Mouse (Mus musculus): ENCODE measurements at regions not wholly inside any gene's neighbourhood (a gene's known extent, or its start where the extent isn't known, plus 50 kb on each side); places are given as distances from the start of the nearest gene placed in this dataset.

DNA sequence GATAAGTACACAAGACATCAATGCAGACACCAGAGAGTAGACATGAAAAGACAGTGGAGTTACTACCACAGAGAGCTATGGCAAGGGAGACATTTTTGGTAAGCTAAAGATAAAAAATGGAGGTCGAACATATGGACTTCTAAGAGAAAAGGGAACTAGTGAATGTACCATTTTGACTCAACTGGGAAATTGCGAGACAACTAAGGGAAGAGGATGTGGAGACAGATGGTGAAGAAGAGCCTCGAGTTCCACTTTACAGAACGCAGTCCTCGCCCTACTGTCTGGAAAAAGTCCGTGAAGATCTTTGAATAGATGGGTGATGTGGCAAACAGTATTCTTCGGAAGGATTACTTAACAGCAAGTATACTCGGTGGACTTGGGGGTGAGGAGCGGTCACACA, 181.2 kb upstream of the Mpped2 start:
- Histone ChIP-seq H3K27me3 (ENCODE audit: control insufficient read depth, insufficient read depth, low read length) (no peaks in the 10 kb centered on the region), H3K36me3 (ENCODE audit: control insufficient read depth, insufficient read depth) (no peaks in the 10 kb centered on the region), H3K4me3 (ENCODE audit: low read length) (no peak overlapping the region), H3K9ac (ENCODE audit: low read length) (no peak overlapping the region), H3K27ac (ENCODE audit: low read length) (no peak overlapping the region), H3K4me1 (ENCODE audit: control insufficient read depth, insufficient read depth, low read length) (no peaks in the 10 kb centered on the region), H3K9me3 (replicated peaks; ENCODE audit: control insufficient read depth, low read length) (no peaks in the 10 kb centered on the region), H3K4me2 (ENCODE audit: low read depth, low read length) (no peak overlapping the region)
- WGBS = 81% methylated on average over 9 of the region's 9 CpGs
- no peak for ATAC-seq (replicated peaks; ENCODE audit: extremely low read depth, insufficient read depth, low FRiP score)

DNA sequence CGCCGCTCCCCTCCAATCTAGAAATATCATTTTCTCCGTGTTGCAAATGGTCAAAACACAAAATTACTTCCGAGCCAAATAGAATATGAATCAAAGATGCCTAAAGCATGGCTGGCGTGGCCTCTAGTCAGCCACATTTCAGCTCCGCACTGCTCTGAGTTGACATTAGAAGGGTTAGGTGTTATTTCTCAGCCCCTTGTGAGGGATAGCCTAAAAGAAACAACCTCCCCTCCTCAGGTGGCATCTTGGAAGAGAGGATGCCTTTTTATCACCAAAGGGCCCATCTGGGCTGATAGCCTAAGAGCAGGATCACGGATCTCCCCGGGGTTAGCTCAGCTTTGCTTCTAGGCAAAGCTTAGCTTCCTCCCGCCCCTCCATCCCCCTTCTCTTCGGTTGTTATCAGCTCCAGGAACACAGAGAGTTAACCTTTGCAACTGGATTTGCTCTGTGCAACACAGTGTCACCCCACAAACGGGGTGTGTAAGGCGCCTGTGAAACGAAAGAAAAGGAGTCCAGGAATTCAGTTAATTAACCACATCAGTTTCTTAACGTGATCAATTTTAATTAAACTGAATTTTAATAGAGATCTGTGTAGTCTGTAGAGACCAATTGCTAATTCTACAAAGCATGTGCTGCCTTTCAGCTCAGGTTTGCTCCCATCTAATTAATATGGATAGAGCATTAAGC, 180.6 kb upstream of the Mpped2 start:
- WGBS = 42% methylated on average over 14 of the region's 14 CpGs
- H3K4me2 ChIP-seq (ENCODE audit: low read depth, low read length) = peak overlapping the region; percentile 16; the same call in 1 of the 2 replicates
- no peaks in the 10 kb centered on the region for H3K36me3 ChIP-seq (ENCODE audit: control insufficient read depth, insufficient read depth)
- no peak overlapping the region for H3K4me3 ChIP-seq (ENCODE audit: low read length)
- H3K4me1 ChIP-seq (ENCODE audit: control insufficient read depth, insufficient read depth, low read length) = no peaks in the 10 kb centered on the region
- no peaks in the 10 kb centered on the region for H3K9me3 ChIP-seq (replicated peaks; ENCODE audit: control insufficient read depth, low read length)
- H3K27ac ChIP-seq (ENCODE audit: low read length) = no peak overlapping the region
- no peak overlapping the region for H3K9ac ChIP-seq (ENCODE audit: low read length)
- H3K27me3 ChIP-seq (ENCODE audit: control insufficient read depth, insufficient read depth, low read length) = no peaks in the 10 kb centered on the region
- no peak for ATAC-seq (replicated peaks; ENCODE audit: extremely low read depth, insufficient read depth, low FRiP score)

DNA sequence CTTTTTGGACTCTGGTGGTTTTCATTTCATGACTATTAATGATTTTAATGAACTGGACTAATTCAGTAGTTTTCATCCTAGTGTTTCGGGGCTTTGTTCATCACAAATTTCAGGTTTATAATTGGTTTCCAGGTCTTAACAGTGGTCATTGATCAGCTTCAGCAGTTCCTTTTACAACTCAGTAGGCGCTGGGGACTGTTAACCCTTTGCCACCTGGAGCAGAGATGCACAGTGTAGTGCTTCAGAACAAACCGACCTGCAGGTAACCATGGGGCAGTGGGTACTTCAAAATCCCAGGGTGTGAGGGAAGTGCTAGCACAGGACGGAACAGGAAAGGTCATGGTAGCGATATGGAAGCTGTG, 180.1 kb upstream of the Mpped2 start:
- Histone ChIP-seq H3K9me3 (replicated peaks; ENCODE audit: control insufficient read depth, low read length) (no peaks in the 10 kb centered on the region), H3K27me3 (ENCODE audit: control insufficient read depth, insufficient read depth, low read length) (no peaks in the 10 kb centered on the region), H3K27ac (ENCODE audit: low read length) (no peak overlapping the region), H3K36me3 (ENCODE audit: control insufficient read depth, insufficient read depth) (no peaks in the 10 kb centered on the region), H3K4me1 (ENCODE audit: control insufficient read depth, insufficient read depth, low read length) (no peaks in the 10 kb centered on the region), H3K9ac (ENCODE audit: low read length) (no peak overlapping the region), H3K4me3 (ENCODE audit: low read length) (no peak overlapping the region), H3K4me2 (ENCODE audit: low read depth, low read length) (no peak overlapping the region)
- ATAC-seq (replicated peaks; ENCODE audit: extremely low read depth, insufficient read depth, low FRiP score) = no peak
- 51% methylated on average over 5 of the region's 5 CpGs for WGBS

DNA sequence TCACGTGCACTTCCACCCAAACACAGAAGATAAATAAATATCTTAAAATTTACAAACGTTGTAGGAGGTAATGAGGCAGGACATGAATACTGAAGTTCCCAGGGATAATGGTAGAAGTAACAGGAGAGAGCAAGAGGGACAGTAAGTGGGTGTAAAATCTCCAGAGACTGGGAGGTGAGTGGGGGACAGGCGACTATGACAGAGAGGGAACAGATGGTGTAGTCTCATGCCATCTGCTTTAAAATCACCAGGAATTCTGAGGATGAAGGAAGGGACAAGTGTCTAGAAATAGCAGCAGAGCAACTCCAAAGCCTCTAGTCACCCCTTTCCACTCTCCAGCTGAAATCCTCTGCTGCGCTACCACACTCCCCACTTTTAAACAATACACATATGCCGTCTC, 175.8 kb upstream of the Mpped2 start:
- no peaks in the 10 kb centered on the region for H3K27me3 ChIP-seq (ENCODE audit: control insufficient read depth, insufficient read depth, low read length)
- H3K27ac ChIP-seq (ENCODE audit: low read length) = no peak overlapping the region
- no peak overlapping the region for H3K4me3 ChIP-seq (ENCODE audit: low read length)
- ATAC-seq (replicated peaks; ENCODE audit: extremely low read depth, insufficient read depth, low FRiP score) = no peak
- H3K4me1 ChIP-seq (ENCODE audit: control insufficient read depth, insufficient read depth, low read length) = no peaks in the 10 kb centered on the region
- no peak overlapping the region for H3K4me2 ChIP-seq (ENCODE audit: low read depth, low read length)
- no peaks in the 10 kb centered on the region for H3K36me3 ChIP-seq (ENCODE audit: control insufficient read depth, insufficient read depth)
- H3K9ac ChIP-seq (ENCODE audit: low read length) = no peak overlapping the region
- 74% methylated on average over 5 of the region's 5 CpGs for WGBS
- no peaks in the 10 kb centered on the region for H3K9me3 ChIP-seq (replicated peaks; ENCODE audit: control insufficient read depth, low read length)

DNA sequence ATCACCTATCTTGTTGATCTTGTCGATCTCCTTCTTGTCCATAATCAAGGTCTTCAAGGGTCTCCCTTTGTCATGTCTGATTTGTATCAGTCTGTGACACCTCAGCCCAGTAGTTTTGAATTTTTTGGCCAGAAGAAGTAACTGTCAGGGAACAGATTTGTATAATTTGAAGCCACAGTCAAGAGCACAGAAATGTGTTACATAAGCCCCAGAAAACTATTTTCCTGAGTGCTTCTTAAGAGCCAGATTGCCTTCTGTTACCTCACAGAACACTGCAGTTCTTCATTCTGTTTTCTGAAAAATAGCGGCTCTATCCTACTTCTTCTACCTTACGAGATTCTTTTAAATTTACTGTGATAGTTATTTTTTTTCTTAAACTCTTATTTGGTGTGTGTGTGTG, 170.1 kb upstream of the Mpped2 start:
- Histone ChIP-seq H3K27me3 (ENCODE audit: control insufficient read depth, insufficient read depth, low read length) (no peaks in the 10 kb centered on the region), H3K36me3 (ENCODE audit: control insufficient read depth, insufficient read depth) (no peaks in the 10 kb centered on the region)

DNA sequence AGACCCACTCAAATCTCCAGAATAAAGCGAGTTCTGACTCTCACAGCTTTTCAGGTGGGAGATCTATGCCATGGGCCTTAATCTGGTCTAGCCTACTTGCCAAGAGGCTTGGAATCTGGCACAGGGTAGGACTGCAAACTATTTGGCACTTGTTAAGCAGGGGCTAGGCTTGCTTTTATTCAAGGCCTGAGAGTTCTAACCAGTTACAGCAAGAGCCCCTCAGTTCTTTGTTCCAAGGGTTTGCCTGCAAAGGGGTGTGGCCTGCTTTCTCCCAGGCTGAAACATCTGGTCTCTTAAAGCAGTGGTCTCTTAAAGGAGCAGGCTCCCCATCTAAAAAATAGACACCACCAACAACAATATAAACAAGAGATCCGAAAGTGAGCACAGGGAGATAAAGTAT, 166.1 kb upstream of the Mpped2 start:
- no peaks in the 10 kb centered on the region for H3K4me1 ChIP-seq (ENCODE audit: control insufficient read depth, insufficient read depth, low read length)
- no peak overlapping the region for H3K4me2 ChIP-seq (ENCODE audit: low read depth, low read length)
- H3K27me3 ChIP-seq (ENCODE audit: control insufficient read depth, insufficient read depth, low read length) = no peaks in the 10 kb centered on the region
- ATAC-seq (replicated peaks; ENCODE audit: extremely low read depth, insufficient read depth, low FRiP score) = no peak
- H3K27ac ChIP-seq (ENCODE audit: low read length) = no peak overlapping the region
- 47% methylated on average over 2 of the region's 2 CpGs for WGBS
- H3K36me3 ChIP-seq (ENCODE audit: control insufficient read depth, insufficient read depth) = no peaks in the 10 kb centered on the region
- H3K9me3 ChIP-seq (replicated peaks; ENCODE audit: control insufficient read depth, low read length) = no peaks in the 10 kb centered on the region
- H3K9ac ChIP-seq (ENCODE audit: low read length) = no peak overlapping the region
- H3K4me3 ChIP-seq (ENCODE audit: low read length) = no peak overlapping the region

More for the DNA sequence above, 170.1 kb upstream of the Mpped2 start:
- no peak for ATAC-seq (replicated peaks; ENCODE audit: extremely low read depth, insufficient read depth, low FRiP score)
- H3K9me3 ChIP-seq (replicated peaks; ENCODE audit: control insufficient read depth, low read length) = no peaks in the 10 kb centered on the region
- no peak overlapping the region for H3K4me3 ChIP-seq (ENCODE audit: low read length)
- H3K4me2 ChIP-seq (ENCODE audit: low read depth, low read length) = no peak overlapping the region
- H3K4me1 ChIP-seq (ENCODE audit: control insufficient read depth, insufficient read depth, low read length) = no peaks in the 10 kb centered on the region
- no peak overlapping the region for H3K27ac ChIP-seq (ENCODE audit: low read length)
- WGBS = 88% methylated on average over 3 of the region's 3 CpGs
- H3K9ac ChIP-seq (ENCODE audit: low read length) = no peak overlapping the region

DNA sequence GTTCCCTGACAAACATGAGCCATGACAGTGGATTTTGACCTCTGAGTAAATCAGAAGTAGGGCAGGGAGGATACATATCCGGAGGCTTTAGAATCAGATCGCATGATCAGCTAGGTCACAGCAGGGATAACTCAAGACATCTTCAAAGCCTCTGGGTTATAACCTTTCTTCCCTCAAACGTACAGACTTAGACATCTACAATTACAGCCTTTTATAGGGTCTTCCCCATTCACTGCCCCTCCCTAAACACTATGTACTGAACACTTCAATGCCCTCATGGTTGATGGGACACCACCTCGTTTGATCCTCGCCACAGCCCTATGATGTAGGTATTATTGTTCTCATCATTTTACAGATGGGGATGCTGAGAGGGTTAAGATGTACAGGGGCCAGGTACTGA, 163.8 kb upstream of the Mpped2 start:
- 73% methylated on average over 5 of the region's 5 CpGs for WGBS
- no peaks in the 10 kb centered on the region for H3K9me3 ChIP-seq (replicated peaks; ENCODE audit: control insufficient read depth, low read length)
- no peaks in the 10 kb centered on the region for H3K36me3 ChIP-seq (ENCODE audit: control insufficient read depth, insufficient read depth)
- H3K27ac ChIP-seq (ENCODE audit: low read length) = no peak overlapping the region
- H3K4me3 ChIP-seq (ENCODE audit: low read length) = no peak overlapping the region
- ATAC-seq (replicated peaks; ENCODE audit: extremely low read depth, insufficient read depth, low FRiP score) = no peak
- H3K4me2 ChIP-seq (ENCODE audit: low read depth, low read length) = no peak overlapping the region
- H3K9ac ChIP-seq (ENCODE audit: low read length) = no peak overlapping the region
- H3K4me1 ChIP-seq (ENCODE audit: control insufficient read depth, insufficient read depth, low read length) = no peaks in the 10 kb centered on the region
- no peaks in the 10 kb centered on the region for H3K27me3 ChIP-seq (ENCODE audit: control insufficient read depth, insufficient read depth, low read length)

DNA sequence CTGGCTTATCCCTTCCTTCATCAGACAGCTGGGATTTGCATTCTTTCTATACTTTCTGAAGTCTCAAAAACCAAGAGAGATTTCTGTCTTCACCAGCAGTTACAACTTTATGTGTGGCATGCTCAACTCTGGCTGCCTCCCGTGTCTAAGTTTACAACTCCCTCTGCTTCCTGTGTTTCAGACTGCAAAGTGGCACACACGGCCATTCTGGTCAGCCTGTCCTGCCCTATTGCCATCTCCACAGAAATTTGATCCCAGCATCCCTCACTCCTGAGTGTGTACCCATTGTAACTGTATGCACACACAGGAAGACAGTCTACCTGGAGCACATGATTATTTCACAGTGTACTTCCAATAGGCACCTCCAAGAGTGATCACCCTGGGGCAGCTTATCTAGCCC, 163.3 kb upstream of the Mpped2 start:
- H3K4me1 ChIP-seq (ENCODE audit: control insufficient read depth, insufficient read depth, low read length) = no peaks in the 10 kb centered on the region
- no peak overlapping the region for H3K4me2 ChIP-seq (ENCODE audit: low read depth, low read length)
- no peaks in the 10 kb centered on the region for H3K27me3 ChIP-seq (ENCODE audit: control insufficient read depth, insufficient read depth, low read length)
- no peak overlapping the region for H3K4me3 ChIP-seq (ENCODE audit: low read length)
- no peak for ATAC-seq (replicated peaks; ENCODE audit: extremely low read depth, insufficient read depth, low FRiP score)
- H3K9ac ChIP-seq (ENCODE audit: low read length) = no peak overlapping the region
- no peaks in the 10 kb centered on the region for H3K36me3 ChIP-seq (ENCODE audit: control insufficient read depth, insufficient read depth)
- H3K9me3 ChIP-seq (replicated peaks; ENCODE audit: control insufficient read depth, low read length) = no peaks in the 10 kb centered on the region
- WGBS = 52% methylated on average over 2 of the region's 2 CpGs
- no peak overlapping the region for H3K27ac ChIP-seq (ENCODE audit: low read length)

DNA sequence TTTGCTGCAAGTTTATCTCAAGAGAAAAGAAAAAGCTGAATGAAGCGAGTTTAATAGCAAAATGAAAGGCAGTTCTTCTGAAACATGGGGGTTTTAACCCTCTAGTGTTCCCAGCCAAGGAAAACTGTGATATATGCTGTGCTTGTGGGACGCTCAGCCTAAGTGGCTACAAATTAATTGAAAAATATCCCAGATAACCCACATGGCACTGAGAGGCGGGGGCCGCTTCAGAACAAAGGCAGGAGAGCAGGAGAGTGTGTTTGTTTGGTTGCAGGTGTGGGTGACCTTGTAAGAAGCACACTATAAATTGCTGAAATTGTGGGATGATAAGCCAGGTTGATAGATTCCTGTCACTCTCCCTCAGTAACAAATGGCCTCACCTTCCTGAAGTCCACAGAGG, 154.7 kb upstream of the Mpped2 start:
- ATAC-seq (replicated peaks; ENCODE audit: extremely low read depth, insufficient read depth, low FRiP score) = no peak
- H3K4me2 ChIP-seq (ENCODE audit: low read depth, low read length) = no peak overlapping the region
- H3K36me3 ChIP-seq (ENCODE audit: control insufficient read depth, insufficient read depth) = no peaks in the 10 kb centered on the region
- H3K4me3 ChIP-seq (ENCODE audit: low read length) = no peak overlapping the region
- 70% methylated on average over 4 of the region's 4 CpGs for WGBS
- H3K4me1 ChIP-seq (ENCODE audit: control insufficient read depth, insufficient read depth, low read length) = no peaks in the 10 kb centered on the region
- no peak overlapping the region for H3K9ac ChIP-seq (ENCODE audit: low read length)
- no peaks in the 10 kb centered on the region for H3K9me3 ChIP-seq (replicated peaks; ENCODE audit: control insufficient read depth, low read length)
- H3K27ac ChIP-seq (ENCODE audit: low read length) = no peak overlapping the region
- H3K27me3 ChIP-seq (ENCODE audit: control insufficient read depth, insufficient read depth, low read length) = no peaks in the 10 kb centered on the region
